Mouse (Mus musculus) neural tube, embryonic 13.5 days (tissue): ENCODE measurements at regions not wholly inside any gene's neighbourhood (a gene's known extent, or its start where the extent isn't known, plus 50 kb on each side); places are given as distances from the start of the nearest gene placed in this dataset.
"Not testable (repeated sequence)": the region's sequence is repeated elsewhere in the genome, so short reads cannot be mapped to it uniquely, and the experiment has no call there.

Experiments used
- ATAC-seq: fragments of 200-750 bp; cut with Nextera tagmentation; 2 replicates; pipeline ENCODE4 v1.8.0; 2017; ENCODE audit warnings: low read depth, mild to moderate bottlenecking, moderate TSS enrichment, moderate library complexity
- H3K27ac ChIP-seq: fragments of 300-500 bp; sonication (generic); replicated peaks from 2 replicates; pipeline ENCODE4 v1.5.1; 2015; ENCODE audit warnings: moderate library complexity, mild to moderate bottlenecking, inconsistent platforms
- H3K27me3 ChIP-seq: fragments of 300-500 bp; sonication (generic); 2 replicates; pipeline ENCODE4 v1.6.1; 2015; ENCODE audit warnings: mild to moderate bottlenecking, inconsistent platforms
- H3K36me3 ChIP-seq: fragments of 300-500 bp; sonication (generic); 2 replicates; pipeline ENCODE4 v1.6.1; 2015; ENCODE audit warnings: mild to moderate bottlenecking, inconsistent platforms
- H3K4me1 ChIP-seq: fragments of 300-500 bp; sonication (generic); replicated peaks from 2 replicates; pipeline ENCODE4 v1.6.1; 2015; ENCODE audit warnings: inconsistent platforms
- H3K4me2 ChIP-seq: fragments of 300-500 bp; sonication (generic); 2 replicates; pipeline ENCODE4 v1.6.1; 2015; ENCODE audit warnings: inconsistent platforms, mild to moderate bottlenecking, moderate library complexity
- H3K4me3 ChIP-seq: fragments of 300-500 bp; sonication (generic); 2 replicates; pipeline ENCODE4 v1.5.1; 2015; ENCODE audit warnings: mild to moderate bottlenecking, inconsistent platforms
- H3K9ac ChIP-seq: fragments of 300-500 bp; sonication (generic); 2 replicates; pipeline ENCODE4 v1.6.1; 2015; ENCODE audit warnings: moderate library complexity, mild to moderate bottlenecking, inconsistent platforms
- H3K9me3 ChIP-seq: fragments of 300-500 bp; sonication (generic); 2 replicates; pipeline ENCODE4 v1.6.1; 2016; ENCODE audit warnings: inconsistent platforms
- WGBS: fragments of 180-500 bp; shearing (Covaris S2); methylation state at CpG from one replicate; pipeline ENCODE4 v1.1.7; 2015; 5-methylcytosine and 5-hydroxymethylcytosine counted together

- H3K4me3 ChIP-seq: no peak overlapping the region
- no peaks in the 10 kb centered on the region for H3K9me3 ChIP-seq
- no peak overlapping the region for H3K4me2 ChIP-seq
- H3K27me3 ChIP-seq: no peaks in the 10 kb centered on the region
- no peaks in the 10 kb centered on the region for H3K4me1 ChIP-seq
- no peaks in the 10 kb centered on the region for H3K36me3 ChIP-seq
- ATAC-seq: peak; percentile 50; the same call in 1 of the 2 replicates
- H3K27ac ChIP-seq: no peak overlapping the region
- H3K9ac ChIP-seq: no peak overlapping the region
- WGBS: 65% methylated on average over 6 of the region's 6 CpGs
These were observed 525.9 kb downstream of the Gm10283 start for GRCm38 (mm10) chr8:59977024-59977662.

- Histone ChIP-seq H3K9me3 (no peaks in the 10 kb centered on the region), H3K27ac (no peak overlapping the region), H3K36me3 (no peaks in the 10 kb centered on the region), H3K9ac (no peak overlapping the region), H3K4me3 (no peak overlapping the region), H3K4me2 (no peak overlapping the region), H3K27me3 (no peaks in the 10 kb centered on the region), H3K4me1 (no peaks in the 10 kb centered on the region)
- 81% methylated on average over 2 of the region's 2 CpGs for WGBS
- ATAC-seq: no peak
These were observed 537.6 kb downstream of the Gm10283 start for GRCm38 (mm10) chr8:59965416-59965815.

GRCm38 (mm10) chr8:59963234-59963633, 539.8 kb downstream of the Gm10283 start:
- Histone ChIP-seq H3K27me3 (no peaks in the 10 kb centered on the region), H3K4me1 (no peaks in the 10 kb centered on the region)
- ATAC-seq: no peak

GRCm38 (mm10) chr8:59953741-59954140, 549.3 kb downstream of the Gm10283 start:
- H3K27ac ChIP-seq, ATAC-seq, H3K4me1 ChIP-seq, H3K36me3 ChIP-seq, H3K4me3 ChIP-seq, H3K9me3 ChIP-seq, H3K27me3 ChIP-seq, H3K9ac ChIP-seq, H3K4me2 ChIP-seq: not testable (repeated sequence)
- WGBS: 53% methylated on average over 6 of the region's 6 CpGs

More at GRCm38 (mm10) chr8:59963234-59963633, 539.8 kb downstream of the Gm10283 start:
- Histone ChIP-seq H3K27ac (no peak overlapping the region), H3K4me2 (no peak overlapping the region), H3K9ac (no peak overlapping the region), H3K36me3 (no peaks in the 10 kb centered on the region), H3K9me3 (no peaks in the 10 kb centered on the region), H3K4me3 (no peak overlapping the region)

- ATAC-seq: no peak
- no peak overlapping the region for H3K4me3 ChIP-seq
- H3K9ac ChIP-seq: no peak overlapping the region
- no peak overlapping the region for H3K27ac ChIP-seq
- H3K4me2 ChIP-seq: no peak overlapping the region
- no peaks in the 10 kb centered on the region for H3K4me1 ChIP-seq
- H3K9me3 ChIP-seq: no peaks in the 10 kb centered on the region
- no peaks in the 10 kb centered on the region for H3K36me3 ChIP-seq
- 94% methylated on average over 3 of the region's 3 CpGs for WGBS
- no peaks in the 10 kb centered on the region for H3K27me3 ChIP-seq
These were observed 596.2 kb downstream of the Gm10283 start for GRCm38 (mm10) chr8:59906799-59907198.
